Comparison of ENCODE assay signal across 8 mouse cellular contexts in genomic region chr1:156676171-156676570, GRCm38 (mm10). TPM values are rescaled to one million over a fixed set of nuclear protein-coding genes. Genes with fewer than 3 reads are reported as not detected.
A peak's percentile ranks its signal among the peaks of the same experiment; 100 is the strongest.
DNase-seq lines count a peak whose midpoint lies in the region; ATAC-seq lines count a peak whose summit lies in the region.

No protein-coding gene starts in this region.

- no peaks in the 10 kb centered on the region for H3K9me3 ChIP-seq in liver, embryonic 12.5 days (replicated peaks)

- DNase-seq in layer of hippocampus, adult 9-11 months, result peak; percentile 46
- DNase-seq in layer of hippocampus, adult 9-10 months (ENCODE audit: low spot score), result no peak
- DNase-seq in MEL-GATA-1-ER (ENCODE audit: extremely low read depth, low read depth) (peak; percentile 78), adipocyte (ENCODE audit: low spot score) (no peak)
- peak; percentile 51 for DNase-seq in c-Kit-negative CD71-positive TER-119-positive erythroid progenitor cells, embryonic 14.5 days (ENCODE audit: low read depth, low spot score)
- DNase-seq in heart, adult 9 months (ENCODE audit: low spot score in 2 of 2), result peak; percentile 25 to 68
- DNase-seq in skeletal muscle tissue, adult 2 months (ENCODE audit: low read depth, low spot score), result peak; percentile 38

- peaks cover 23% of the 10 kb centered on the region; the same call in 1 of the 2 replicates for H3K27me3 ChIP-seq in liver, embryonic 12.5 days (replicated peaks)

- no peak overlapping the region for H3K27ac ChIP-seq in liver, embryonic 12.5 days

- no peak overlapping the region for H3K4me3 ChIP-seq in liver, embryonic 12.5 days

- WGBS in liver, embryonic 12.5 days (ENCODE audit: insufficient replicate concordance), result 21% methylated on average over 12 of the region's 12 CpGs

- H3K36me3 ChIP-seq in liver, embryonic 12.5 days, result peaks cover 19% of the 10 kb centered on the region

- H3K9ac ChIP-seq in liver, embryonic 12.5 days, result no peak overlapping the region

- H3K4me1 ChIP-seq in liver, embryonic 12.5 days, result peaks cover 22% of the 10 kb centered on the region

- ATAC-seq in liver, embryonic 12.5 days, result no peak

- peak overlapping the region; percentile 1; the same call in 1 of the 2 replicates for H3K4me2 ChIP-seq in liver, embryonic 12.5 days

RNA-seq across cellular contexts. Expression of gene Tor3a, which starts 2.0 kb away (rescaled TPM):
- 2.9 and 3.3 TPM in 2 replicates for polyA plus RNA-seq in liver, embryonic 12.5 days (2016; fragmentation: Nextera tagmentation; extraction: Ambion mirVana)

RNA-seq across cellular contexts. Expression of gene Fam20b, which starts 42.7 kb away (rescaled TPM):
- 15.5 and 17.1 TPM in 2 replicates for polyA plus RNA-seq in liver, embryonic 12.5 days (2016; fragmentation: Nextera tagmentation; extraction: Ambion mirVana)

Comparison
In these comparisons a context has a peak if more than half of its experiments do, and no peak if none do; other contexts are left out.
1. DNase-seq: peak in layer of hippocampus, adult 9-11 months (single experiment), MEL-GATA-1-ER (single experiment), c-Kit-negative CD71-positive TER-119-positive erythroid progenitor cells, embryonic 14.5 days (single experiment), heart, adult 9 months (2 of 2) and skeletal muscle tissue, adult 2 months (single experiment); none in layer of hippocampus, adult 9-10 months (single experiment) and adipocyte (single experiment).